ENCODE assay signal across 9 mouse cellular contexts in the genomic region with DNA sequence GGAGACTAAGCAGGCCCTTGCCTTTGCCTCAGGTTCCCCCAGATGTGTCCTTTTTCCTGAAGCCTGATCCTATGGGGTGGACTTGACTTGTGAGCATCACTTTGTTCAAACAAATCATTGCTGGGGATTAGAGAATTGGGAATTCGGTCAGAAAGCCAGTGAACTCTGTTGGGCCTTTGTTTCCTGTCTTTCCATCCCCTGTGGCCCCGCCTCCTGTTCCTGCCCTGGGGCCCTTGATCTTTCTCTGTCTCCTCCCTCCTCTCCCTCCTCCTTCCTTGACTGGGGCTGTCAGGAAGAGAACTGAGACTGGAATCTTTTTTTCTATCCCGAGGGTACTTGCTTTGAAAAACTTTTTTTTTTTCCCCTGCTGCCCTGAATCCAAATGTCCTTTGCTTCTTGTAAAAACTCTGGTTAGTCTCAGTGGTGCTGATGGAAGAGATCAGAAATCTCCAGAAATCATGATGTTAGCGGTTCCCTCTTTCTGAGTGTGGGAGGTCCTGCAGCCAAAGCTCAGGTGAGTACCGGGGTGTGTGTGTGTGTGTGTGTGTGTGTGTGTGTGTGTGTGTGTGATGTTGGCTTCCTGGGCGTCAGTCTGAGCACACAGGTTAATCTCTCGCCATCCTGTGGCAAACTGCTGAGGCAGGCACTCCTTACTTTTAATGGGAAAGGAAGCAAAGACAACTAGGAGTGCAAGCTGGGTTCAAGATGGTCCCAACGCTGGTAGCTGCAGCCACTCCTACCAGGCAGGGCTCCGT.
DNase-seq lines count a peak whose midpoint lies in the region; ATAC-seq and TF ChIP-seq lines count a peak whose summit lies in the region.
"Had no signal": no experiment of that assay in that cellular context is flagged by ENCODE, and none has a peak within 500 bp of the region (broad histone marks: within the 10 kb centered on the region; RNA-seq: fewer than 3 reads in every experiment).

No protein-coding gene starts in this region.

- no peaks in the 10 kb centered on the region for H3K9me3 ChIP-seq in intestine, embryonic 15.5 days
- H3K9me3 ChIP-seq: limb, embryonic 15.5 days had no signal

- DNase-seq in adrenal gland, adult (ENCODE audit: inconsistent age in 2 of 2, low spot score in 1 of 2), result peak; percentile 59 to 69
- no peak for DNase-seq in adrenal gland, postnatal 4 days (ENCODE audit: low spot score in 2 of 2)
- peak; percentile 81 for DNase-seq in embryo, embryonic 11 days
- DNase-seq in lung, postnatal 25 days (ENCODE audit: low spot score), result peak; percentile 29
- DNase-seq in left cerebral cortex, adult 2 months (ENCODE audit: extremely low spot score in 1 of 2, low spot score in 2 of 2), result no peak
- DNase-seq in cerebellum, postnatal 36 days, result no peak
- no peak for DNase-seq in left cerebral cortex, adult 11 months (ENCODE audit: low spot score)

- peak; percentile 85 for ATAC-seq in intestine, embryonic 15.5 days

- peak overlapping the region; percentile 35 for H3K4me2 ChIP-seq in intestine, embryonic 15.5 days (replicated peaks)
- H3K4me2 ChIP-seq: limb, embryonic 15.5 days had no signal

- intact Hi-C loops in left cerebral cortex, adult 2 months (cut with DNase I), result no loop called here

- H3K4me3 ChIP-seq in intestine, embryonic 15.5 days (replicated peaks), result peak overlapping the region; percentile 6; the same call in 1 of the 2 replicates
- no peak overlapping the region for H3K4me3 ChIP-seq in left cerebral cortex, adult 2 months
- H3K4me3 ChIP-seq: limb, embryonic 15.5 days had no signal

- H3K27ac ChIP-seq in intestine, embryonic 15.5 days, result no peak overlapping the region
- no peak overlapping the region for H3K27ac ChIP-seq in left cerebral cortex, adult 2 months
- H3K27ac ChIP-seq: limb, embryonic 15.5 days had no signal

- no peak overlapping the region for H3K9ac ChIP-seq in intestine, embryonic 15.5 days
- H3K9ac ChIP-seq: limb, embryonic 15.5 days had no signal

- H3K36me3 ChIP-seq in intestine, embryonic 15.5 days, result no peaks in the 10 kb centered on the region
- H3K36me3 ChIP-seq: limb, embryonic 15.5 days had no signal

- H3K4me1 ChIP-seq in intestine, embryonic 15.5 days (replicated peaks), result 0 out of 2 replicates have a peak, but pooled peaks cover 3% of the 10 kb centered on the region

- WGBS in intestine, embryonic 15.5 days, result 22% methylated on average over 9 of the region's 9 CpGs

- no peaks in the 10 kb centered on the region for H3K27me3 ChIP-seq in intestine, embryonic 15.5 days (replicated peaks)
- H3K27me3 ChIP-seq: limb, embryonic 15.5 days had no signal

- no peak for TF ChIP-seq CTCF in left cerebral cortex, adult 2 months (IDR thresholded peaks at IDR 0.05)

Comparison
In these comparisons a context has a peak if more than half of its experiments do, and no peak if none do; other contexts are left out.
1. DNase-seq: peak in adrenal gland, adult (2 of 2), embryo, embryonic 11 days (single experiment) and lung, postnatal 25 days (single experiment); none in adrenal gland, postnatal 4 days (0 of 2), left cerebral cortex, adult 2 months (0 of 2), cerebellum, postnatal 36 days (0 of 2) and left cerebral cortex, adult 11 months (single experiment).